Mouse (Mus musculus) limb, embryonic 12.5 days (tissue): Measurements from ENCODE around the gene Gas6. TPM values are rescaled to one million over a fixed set of nuclear protein-coding genes. Genes with fewer than 3 reads are reported as not detected.

Source experiments
- ATAC-seq: fragments of 200-750 bp; cut with Nextera tagmentation; 2 replicates; pipeline ENCODE4 v1.8.0; 2017; ENCODE audit warnings: low read depth, moderate TSS enrichment; ENCODE audit not compliant: insufficient number of reproducible peaks, insufficient read depth, low FRiP score, low TSS enrichment
- H3K27ac ChIP-seq: fragments of 300-500 bp; sonication (generic); 2 replicates; pipeline ENCODE4 v1.5.1; 2016; ENCODE audit warnings: mild to moderate bottlenecking, moderate library complexity
- H3K27me3 ChIP-seq: fragments of 300-500 bp; sonication (generic); 2 replicates; pipeline ENCODE4 v1.6.1; 2016; ENCODE audit warnings: mild to moderate bottlenecking, moderate library complexity
- H3K36me3 ChIP-seq: fragments of 300-500 bp; sonication (generic); 2 replicates; pipeline ENCODE4 v1.6.1; 2016; ENCODE audit warnings: mild to moderate bottlenecking, moderate library complexity
- H3K4me1 ChIP-seq: fragments of 300-500 bp; sonication (generic); replicated peaks from 2 replicates; pipeline ENCODE4 v1.6.1; 2016
- H3K4me2 ChIP-seq: fragments of 300-500 bp; sonication (generic); 2 replicates; pipeline ENCODE4 v1.6.1; 2016; ENCODE audit warnings: mild to moderate bottlenecking, moderate library complexity
- H3K4me3 ChIP-seq: fragments of 300-500 bp; sonication (generic); replicated peaks from 2 replicates; pipeline ENCODE4 v1.5.1; 2016; ENCODE audit warnings: mild to moderate bottlenecking
- H3K9ac ChIP-seq: fragments of 300-500 bp; sonication (generic); replicated peaks from 2 replicates; pipeline ENCODE4 v1.6.1; 2016; ENCODE audit warnings: mild to moderate bottlenecking, moderate library complexity
- H3K9me3 ChIP-seq: fragments of 300-500 bp; sonication (generic); 2 replicates; pipeline ENCODE4 v1.6.1; 2016; ENCODE audit warnings: mild to moderate bottlenecking, moderate library complexity
- WGBS: fragments of 180-500 bp; shearing (Covaris S2); methylation state at CpG from one replicate; pipeline ENCODE4 v1.1.7; 2016; 5-methylcytosine and 5-hydroxymethylcytosine counted together
- polyA plus RNA-seq: library from polyadenylated mRNA; unstranded; fragments of >200 nt; fragmentation: Nextera tagmentation; extraction: Ambion mirVana; gene quantifications from 2 replicates; pipeline ENCODE4 v1.2.1, GENCODE M21; 2016

Gas6 gene
- polyA plus RNA-seq, 1 experiment from 2014 or later, result 7.9 TPM

GRCm38 (mm10) chr8:13455295-13455694 is 39.0 kb downstream of the Gas6 start:
- H3K9me3 ChIP-seq, result no peaks in the 10 kb centered on the region
- no peaks in the 10 kb centered on the region for H3K27me3 ChIP-seq
- H3K4me3 ChIP-seq, result no peak overlapping the region
- H3K4me1 ChIP-seq, result no peaks in the 10 kb centered on the region
- no peak overlapping the region for H3K4me2 ChIP-seq
- H3K36me3 ChIP-seq, result no peaks in the 10 kb centered on the region
- WGBS, result 38% methylated on average over 2 of the region's 2 CpGs
- H3K27ac ChIP-seq, result no peak overlapping the region
- peak; percentile 53; the same call in 1 of the 2 replicates for ATAC-seq
- H3K9ac ChIP-seq, result no peak overlapping the region

GRCm38 (mm10) chr8:13454341-13455113 is 39.8 kb downstream of the Gas6 start:
- no peak overlapping the region for H3K4me3 ChIP-seq
- no peak overlapping the region for H3K27ac ChIP-seq
- ATAC-seq, result no peak
- no peak overlapping the region for H3K9ac ChIP-seq
- WGBS, result 72% methylated on average over 8 of the region's 8 CpGs
- no peaks in the 10 kb centered on the region for H3K4me1 ChIP-seq
- no peaks in the 10 kb centered on the region for H3K27me3 ChIP-seq
- H3K9me3 ChIP-seq, result no peaks in the 10 kb centered on the region
- H3K36me3 ChIP-seq, result no peaks in the 10 kb centered on the region
- H3K4me2 ChIP-seq, result no peak overlapping the region

GRCm38 (mm10) chr8:13451747-13452277 is 42.5 kb downstream of the Gas6 start:
- Histone ChIP-seq H3K4me1 (no peaks in the 10 kb centered on the region), H3K9ac (no peak overlapping the region), H3K4me2 (no peak overlapping the region), H3K4me3 (no peak overlapping the region), H3K27ac (no peak overlapping the region), H3K36me3 (no peaks in the 10 kb centered on the region), H3K9me3 (no peaks in the 10 kb centered on the region), H3K27me3 (no peaks in the 10 kb centered on the region)
- ATAC-seq, result no peak
- WGBS, result 68% methylated on average over 6 of the region's 6 CpGs

GRCm38 (mm10) chr8:13448145-13448544 is 46.1 kb downstream of the Gas6 start:
- no peak overlapping the region for H3K9ac ChIP-seq

GRCm38 (mm10) chr8:13446456-13446855 is 47.8 kb downstream of the Gas6 start:
- H3K4me2 ChIP-seq, result no peak overlapping the region

More at GRCm38 (mm10) chr8:13448145-13448544, 46.1 kb downstream of the Gas6 start:
- Histone ChIP-seq H3K4me3 (no peak overlapping the region), H3K27ac (no peak overlapping the region), H3K4me2 (no peak overlapping the region), H3K36me3 (no peaks in the 10 kb centered on the region), H3K4me1 (no peaks in the 10 kb centered on the region), H3K9me3 (no peaks in the 10 kb centered on the region), H3K27me3 (no peaks in the 10 kb centered on the region)
- 52% methylated on average over 4 of the region's 4 CpGs for WGBS
- ATAC-seq, result no peak

GRCm38 (mm10) chr8:13442152-13442551 is 52.1 kb downstream of the Gas6 start:
- no peaks in the 10 kb centered on the region for H3K4me1 ChIP-seq
- peaks cover 4% of the 10 kb centered on the region; the same call in 1 of the 2 replicates for H3K9me3 ChIP-seq
- no peak overlapping the region for H3K9ac ChIP-seq
- no peak for ATAC-seq
- no peaks in the 10 kb centered on the region for H3K36me3 ChIP-seq
- peaks cover 9% of the 10 kb centered on the region for H3K27me3 ChIP-seq
- H3K4me2 ChIP-seq, result no peak overlapping the region
- WGBS, result 91% methylated on average over 2 of the region's 2 CpGs
- no peak overlapping the region for H3K4me3 ChIP-seq
- no peak overlapping the region for H3K27ac ChIP-seq

More at GRCm38 (mm10) chr8:13446456-13446855, 47.8 kb downstream of the Gas6 start:
- no peak overlapping the region for H3K4me3 ChIP-seq
- no peak overlapping the region for H3K9ac ChIP-seq
- WGBS, result 85% methylated on average over 6 of the region's 6 CpGs
- no peaks in the 10 kb centered on the region for H3K4me1 ChIP-seq
- no peak for ATAC-seq
- no peaks in the 10 kb centered on the region for H3K27me3 ChIP-seq
- H3K27ac ChIP-seq, result no peak overlapping the region
- peaks cover 4% of the 10 kb centered on the region; the same call in 1 of the 2 replicates for H3K9me3 ChIP-seq
- no peaks in the 10 kb centered on the region for H3K36me3 ChIP-seq

- H3K4me3 ChIP-seq, result no peak overlapping the region
- 69% methylated on average over 2 of the region's 2 CpGs for WGBS
- peaks cover 9% of the 10 kb centered on the region; the same call in 1 of the 2 replicates for H3K4me1 ChIP-seq
- H3K4me2 ChIP-seq, result no peak overlapping the region
- no peak overlapping the region for H3K9ac ChIP-seq
- no peak for ATAC-seq
- peaks cover 51% of the 10 kb centered on the region for H3K27me3 ChIP-seq
- H3K36me3 ChIP-seq, result no peaks in the 10 kb centered on the region
- peaks cover 4% of the 10 kb centered on the region; the same call in 1 of the 2 replicates for H3K9me3 ChIP-seq
- H3K27ac ChIP-seq, result no peak overlapping the region
Observed at GRCm38 (mm10) chr8:13437531-13437930, 56.8 kb downstream of the Gas6 start.

GRCm38 (mm10) chr8:13436052-13436451 is 58.2 kb downstream of the Gas6 start:
- Histone ChIP-seq H3K9me3 (no peaks in the 10 kb centered on the region), H3K36me3 (no peaks in the 10 kb centered on the region), H3K4me3 (no peak overlapping the region), H3K27me3 (peaks cover 51% of the 10 kb centered on the region), H3K9ac (no peak overlapping the region), H3K4me2 (no peak overlapping the region), H3K27ac (no peak overlapping the region), H3K4me1 (peaks cover 9% of the 10 kb centered on the region; the same call in 1 of the 2 replicates)
- ATAC-seq, result no peak
- 15% methylated on average over 8 of the region's 8 CpGs for WGBS

- ATAC-seq, result no peak
- H3K4me1 ChIP-seq, result peaks cover 9% of the 10 kb centered on the region; the same call in 1 of the 2 replicates
- H3K9me3 ChIP-seq, result no peaks in the 10 kb centered on the region
- H3K27me3 ChIP-seq, result peaks cover 51% of the 10 kb centered on the region
- WGBS, result 23% methylated on average over 10 of the region's 10 CpGs
- no peak within 1 kb of the TSS for H3K4me3 ChIP-seq
- H3K4me2 ChIP-seq, result peak within 1 kb of the TSS; percentile 19; the same call in 1 of the 2 replicates
- no peak within 1 kb of the TSS for H3K27ac ChIP-seq
- no peaks in the 10 kb centered on the region for H3K36me3 ChIP-seq
- no peak within 1 kb of the TSS for H3K9ac ChIP-seq
Observed at GRCm38 (mm10) chr8:13434889-13435288, 59.4 kb downstream of the Gas6 start, which contains the start of gene Tmem255b. Gene Tmem255b (plus strand): TSS chr8:13435189.

- Histone ChIP-seq H3K4me1 (peaks cover 11% of the 10 kb centered on the region; the same call in 1 of the 2 replicates), H3K4me3 (no peak overlapping the region), H3K9ac (no peak overlapping the region), H3K9me3 (no peaks in the 10 kb centered on the region), H3K27ac (no peak overlapping the region), H3K36me3 (no peaks in the 10 kb centered on the region), H3K4me2 (no peak overlapping the region), H3K27me3 (peaks cover 44% of the 10 kb centered on the region)
- WGBS, result 82% methylated on average over 5 of the region's 5 CpGs
- ATAC-seq, result no peak
Observed at GRCm38 (mm10) chr8:13433130-13433529, 61.2 kb downstream of the Gas6 start.

- ATAC-seq, result no peak
- peaks cover 33% of the 10 kb centered on the region for H3K27me3 ChIP-seq
- no peak overlapping the region for H3K4me3 ChIP-seq
- H3K4me2 ChIP-seq, result no peak overlapping the region
- H3K9me3 ChIP-seq, result no peaks in the 10 kb centered on the region
- H3K9ac ChIP-seq, result no peak overlapping the region
- no peaks in the 10 kb centered on the region for H3K36me3 ChIP-seq
- H3K4me1 ChIP-seq, result peaks cover 11% of the 10 kb centered on the region; the same call in 1 of the 2 replicates
- no peak overlapping the region for H3K27ac ChIP-seq
Observed at GRCm38 (mm10) chr8:13430866-13431265, 63.4 kb downstream of the Gas6 start.
